Mouse (Mus musculus) T-helper 2 cell (primary cell): ENCODE measurements around the gene Trpm5.

Experiments
- in situ Hi-C: fragments of 300-600 bp; cut with MboI, MseI; formaldehyde crosslinking; loops from one replicate; pipeline ENCODE4 v1.15.1; 2025; ENCODE audit warnings: high pct_unique_total_duplicates

Gene Trpm5

DNA sequence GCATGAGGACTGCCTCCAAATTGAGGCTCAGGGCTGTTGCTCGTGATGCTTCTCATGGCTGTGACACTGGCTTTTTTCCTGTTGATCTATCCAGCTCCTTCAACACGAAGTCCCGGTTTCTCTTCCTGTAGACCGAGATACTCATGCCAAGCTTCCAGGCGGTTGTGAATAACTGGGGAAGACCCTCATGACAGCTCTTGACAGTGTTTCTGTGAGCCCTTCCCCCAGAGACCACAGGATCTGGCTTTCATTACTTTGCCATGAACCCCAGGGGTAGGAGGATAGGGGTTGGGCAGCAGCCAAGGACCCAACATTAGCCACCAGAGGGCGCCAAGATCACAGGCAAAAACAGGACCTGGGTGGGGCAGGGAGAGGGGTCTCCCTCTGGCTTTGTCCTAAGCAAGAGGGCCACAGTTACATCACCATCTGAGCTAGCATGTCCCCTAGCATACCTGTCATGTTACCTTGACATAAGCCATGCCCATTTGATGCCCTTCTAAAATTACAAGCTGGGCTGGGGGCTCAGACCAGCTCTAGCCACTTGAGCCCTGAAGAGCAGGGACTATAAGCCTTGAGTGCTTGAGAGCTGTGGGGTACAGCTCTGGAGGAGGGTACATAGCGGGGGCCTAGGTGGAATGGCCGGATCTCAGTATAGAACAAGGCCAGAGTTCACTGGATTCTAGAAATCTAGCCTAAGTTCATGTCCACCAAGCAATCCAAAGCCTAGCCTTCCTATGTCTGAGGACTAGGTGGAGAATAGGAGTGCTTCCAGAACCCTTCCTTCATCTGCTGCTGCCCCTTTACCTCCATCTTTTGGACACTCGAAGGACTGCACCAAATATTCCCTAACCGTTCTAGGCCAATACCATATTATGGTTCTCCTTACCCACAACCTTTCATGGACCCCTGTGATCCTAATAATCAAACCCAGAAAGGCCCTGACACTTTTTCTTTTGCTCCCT, at the start of gene Trpm5:
TSS of gene Trpm5 (minus strand) at position 51 of the 962 bp plus-strand sequence.
- in situ Hi-C loops: loop anchor here (5.0 kb wide), 1 partner anchor 208 kb away; no protein-coding TSS in a partner anchor

DNA sequence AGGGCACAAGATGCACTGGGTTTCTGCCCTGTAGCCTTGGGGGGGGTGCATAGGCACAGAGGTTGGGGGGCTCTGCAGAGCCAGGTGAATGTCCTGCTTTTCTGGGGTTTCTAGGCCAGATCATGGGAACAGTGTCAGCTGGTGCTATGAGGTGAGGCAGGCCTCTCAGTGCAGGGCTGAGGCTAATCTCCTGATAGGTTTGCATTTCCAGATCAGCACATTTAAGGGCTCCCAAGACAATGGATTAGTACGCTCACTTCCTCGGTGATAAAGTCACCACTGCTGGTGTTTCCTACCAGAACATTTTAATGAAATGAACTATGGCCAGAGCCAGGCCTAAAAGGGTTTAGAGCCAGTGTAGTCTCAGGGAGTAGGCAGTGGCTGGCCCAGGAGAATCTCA, 48.2 kb upstream of the Trpm5 start:
- in situ Hi-C loops: no loop called here

DNA sequence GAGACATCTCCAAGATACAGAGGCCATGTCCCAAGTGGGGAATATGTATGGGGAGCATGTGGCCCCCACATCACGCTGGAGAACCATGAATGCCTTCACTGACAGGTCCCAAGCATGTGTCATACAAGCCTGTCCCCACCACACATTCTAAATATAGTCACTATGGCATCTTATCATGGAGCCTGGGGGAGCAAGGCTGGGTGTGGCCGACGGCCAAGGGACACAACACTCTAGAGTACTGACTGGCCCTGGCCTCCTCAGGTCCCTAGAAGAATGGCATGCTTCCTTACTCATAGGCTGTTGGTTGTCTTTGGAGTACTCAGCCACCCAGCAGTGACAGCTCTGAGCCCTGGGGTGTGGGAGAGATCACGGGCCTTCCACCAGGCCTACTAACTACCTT, 45.5 kb upstream of the Trpm5 start:
- in situ Hi-C loops: no loop called here

GRCm38 (mm10) chr7:143138789-143139188, 44.3 kb upstream of the Trpm5 start:
- in situ Hi-C loops: no loop called here

DNA sequence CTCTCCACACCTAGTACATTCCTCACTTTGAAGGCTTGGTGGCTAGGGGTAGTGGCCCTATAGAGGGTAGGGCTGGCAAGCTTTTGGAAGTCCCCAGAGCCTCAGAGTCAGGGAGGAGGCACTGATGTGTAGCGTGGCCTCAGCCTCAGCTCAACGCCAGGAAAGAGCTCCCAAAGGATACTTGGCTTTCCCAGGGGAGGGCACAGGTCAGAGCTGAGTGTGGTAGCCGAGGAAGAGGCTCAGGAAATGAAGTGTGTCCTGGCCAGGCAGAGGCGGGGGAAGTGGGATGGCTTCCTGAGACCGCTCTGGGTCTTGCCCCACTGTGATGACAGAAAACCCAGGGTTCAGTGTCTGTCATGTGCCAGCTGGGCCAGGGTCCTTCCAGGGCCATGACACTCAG, 42.1 kb upstream of the Trpm5 start:
- in situ Hi-C loops: no loop called here

DNA sequence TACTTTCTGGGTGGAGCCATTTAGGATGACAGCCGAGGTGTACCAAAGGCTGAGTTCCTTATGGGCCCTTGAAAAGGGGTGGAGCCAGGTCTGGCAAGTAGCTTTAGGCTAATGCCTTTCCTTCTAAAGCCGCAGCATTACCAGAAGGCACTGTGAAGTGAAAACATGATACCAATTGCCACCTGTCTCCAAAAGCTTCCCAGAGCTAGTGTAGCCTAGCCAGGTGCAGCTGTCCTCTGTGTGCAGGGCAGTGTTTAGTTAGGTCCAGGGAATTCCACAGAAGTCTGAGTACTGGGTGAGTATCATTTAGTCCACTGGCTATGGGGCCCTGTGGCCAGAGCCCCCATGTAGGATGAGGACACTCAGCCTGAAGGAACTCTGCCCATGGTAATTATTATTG, 41.7 kb upstream of the Trpm5 start:
- in situ Hi-C loops: no loop called here

GRCm38 (mm10) chr7:143132815-143133214, 38.4 kb upstream of the Trpm5 start:
- in situ Hi-C loops: no loop called here

- in situ Hi-C loops: no loop called here
Measured at GRCm38 (mm10) chr7:143124902-143125301, 30.5 kb upstream of the Trpm5 start.

DNA sequence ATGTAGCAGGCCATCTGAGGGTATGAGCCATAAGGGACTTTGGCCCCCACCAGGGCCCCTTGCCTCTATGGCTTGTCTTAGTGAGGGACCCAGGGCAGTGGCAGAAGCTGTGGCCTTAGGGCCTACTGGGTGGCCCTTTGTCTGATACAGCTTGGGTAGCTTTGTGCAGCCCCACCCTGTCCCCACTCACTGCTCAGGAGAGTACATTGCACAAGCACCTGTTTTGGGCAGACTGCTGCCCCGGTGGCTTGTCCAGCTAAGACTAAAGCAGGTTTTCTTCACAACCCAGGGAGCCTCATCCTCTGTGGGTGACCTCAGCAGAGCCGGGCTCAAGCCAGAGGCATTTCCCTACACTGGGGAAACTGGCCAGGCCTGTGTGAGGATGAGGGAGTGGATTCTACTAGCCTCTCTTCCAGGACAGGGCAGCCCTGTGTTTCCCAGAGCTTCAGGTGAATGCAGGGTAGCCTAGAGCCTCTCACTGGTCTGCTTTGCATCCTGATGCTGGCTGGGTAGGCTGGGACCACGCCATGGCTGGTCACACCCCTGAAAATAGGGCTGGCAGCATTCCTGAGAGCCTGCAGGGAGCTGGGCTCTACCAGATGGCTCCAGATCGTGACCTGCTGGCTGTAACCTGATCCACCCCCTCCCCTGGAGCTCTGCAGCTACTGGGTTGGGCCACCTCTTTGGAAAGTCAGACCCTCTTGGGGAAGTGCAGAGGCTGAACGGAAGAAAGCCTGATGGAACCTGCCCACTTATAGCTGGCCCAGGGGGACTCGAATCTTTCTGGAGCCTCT, 29.6 kb upstream of the Trpm5 start:
- in situ Hi-C loops: no loop called here

GRCm38 (mm10) chr7:143122191-143122590, 27.7 kb upstream of the Trpm5 start:
- in situ Hi-C loops: no loop called here

GRCm38 (mm10) chr7:143119826-143120225, 25.4 kb upstream of the Trpm5 start:
- in situ Hi-C loops: no loop called here

GRCm38 (mm10) chr7:143119407-143119806, 25.0 kb upstream of the Trpm5 start:
- in situ Hi-C loops: no loop called here

DNA sequence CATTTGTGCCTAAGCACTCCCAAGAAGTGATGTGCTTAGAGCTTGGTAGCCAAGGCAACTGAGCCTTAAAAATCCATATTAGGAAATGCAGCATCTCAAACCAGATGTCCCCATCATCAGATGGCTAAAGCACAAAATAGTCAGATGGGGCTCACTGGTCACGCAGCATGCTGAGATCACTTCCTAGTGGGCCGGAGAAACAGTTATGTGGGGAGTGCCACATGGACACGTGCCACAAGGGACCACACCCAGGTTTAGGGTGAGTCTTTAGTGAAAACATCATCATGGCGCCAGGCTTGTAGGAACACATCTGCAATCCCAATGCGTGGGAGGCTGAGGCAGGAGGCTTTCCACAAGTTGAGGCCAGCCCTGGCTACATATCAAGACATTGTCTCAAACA, 22.1 kb upstream of the Trpm5 start:
- in situ Hi-C loops: no loop called here

GRCm38 (mm10) chr7:143114773-143115172, 20.3 kb upstream of the Trpm5 start:
- in situ Hi-C loops: no loop called here

DNA sequence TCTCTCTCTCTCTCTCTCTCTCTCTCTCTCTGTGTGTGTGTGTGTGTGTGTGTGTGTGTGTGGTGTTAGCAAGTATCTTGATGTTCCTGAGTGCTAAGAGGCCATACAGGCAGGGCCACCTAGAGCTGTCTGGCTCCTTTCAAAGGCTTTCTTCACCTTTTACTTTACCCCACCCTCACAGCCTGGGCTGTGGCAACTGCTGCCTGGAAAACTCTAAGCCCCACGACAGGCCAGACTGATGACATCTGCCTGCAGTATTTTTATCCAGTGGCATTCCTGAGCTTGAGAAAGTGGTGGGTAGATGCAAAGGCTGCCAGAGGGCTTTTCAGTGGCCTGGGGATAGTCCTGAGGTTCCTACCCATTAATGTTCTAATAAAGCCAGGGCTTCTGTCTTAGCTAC, 18.0 kb upstream of the Trpm5 start:
- in situ Hi-C loops: no loop called here

DNA sequence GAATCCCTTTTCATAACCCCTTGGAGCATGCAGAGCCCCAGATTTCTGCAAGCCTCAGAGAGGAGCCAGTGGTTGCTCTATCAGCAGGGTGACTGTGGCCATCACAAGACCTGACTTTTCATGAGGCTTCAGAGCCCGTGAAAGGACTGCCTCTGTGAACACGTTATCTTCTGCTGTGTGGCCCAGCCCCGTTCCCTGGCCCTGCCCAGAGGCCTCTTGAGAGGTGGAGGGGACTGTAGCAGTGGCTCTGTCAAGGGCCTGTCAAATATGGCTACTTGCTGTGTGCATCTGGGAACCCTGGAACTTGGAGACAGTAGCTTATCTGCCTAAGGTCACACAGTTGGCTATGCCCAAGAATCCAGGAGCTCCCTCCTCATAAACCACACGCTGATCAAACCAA, 17.3 kb upstream of the Trpm5 start:
- in situ Hi-C loops: no loop called here

DNA sequence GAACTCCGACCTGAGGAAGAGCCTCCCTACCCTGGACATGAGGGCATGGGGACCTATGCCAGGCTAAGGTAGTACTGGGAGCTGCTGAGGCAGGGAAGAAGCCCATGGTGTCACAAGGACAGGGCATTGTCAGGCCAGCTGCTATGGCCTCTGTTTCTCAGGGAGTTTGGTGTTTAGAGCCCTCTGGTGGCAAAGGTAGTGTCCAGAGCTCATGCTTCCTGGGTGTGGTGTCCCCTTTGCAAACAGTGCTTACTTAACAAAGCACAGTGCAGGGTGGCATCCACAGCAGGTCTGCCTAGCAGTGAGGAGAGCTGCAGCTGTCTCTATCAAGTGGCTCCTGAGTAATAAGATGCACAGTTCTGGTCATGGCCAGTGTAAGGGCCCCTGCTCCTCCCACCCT, 16.4 kb upstream of the Trpm5 start:
- in situ Hi-C loops: no loop called here

GRCm38 (mm10) chr7:143109696-143110095, 15.3 kb upstream of the Trpm5 start:
- in situ Hi-C loops: no loop called here

DNA sequence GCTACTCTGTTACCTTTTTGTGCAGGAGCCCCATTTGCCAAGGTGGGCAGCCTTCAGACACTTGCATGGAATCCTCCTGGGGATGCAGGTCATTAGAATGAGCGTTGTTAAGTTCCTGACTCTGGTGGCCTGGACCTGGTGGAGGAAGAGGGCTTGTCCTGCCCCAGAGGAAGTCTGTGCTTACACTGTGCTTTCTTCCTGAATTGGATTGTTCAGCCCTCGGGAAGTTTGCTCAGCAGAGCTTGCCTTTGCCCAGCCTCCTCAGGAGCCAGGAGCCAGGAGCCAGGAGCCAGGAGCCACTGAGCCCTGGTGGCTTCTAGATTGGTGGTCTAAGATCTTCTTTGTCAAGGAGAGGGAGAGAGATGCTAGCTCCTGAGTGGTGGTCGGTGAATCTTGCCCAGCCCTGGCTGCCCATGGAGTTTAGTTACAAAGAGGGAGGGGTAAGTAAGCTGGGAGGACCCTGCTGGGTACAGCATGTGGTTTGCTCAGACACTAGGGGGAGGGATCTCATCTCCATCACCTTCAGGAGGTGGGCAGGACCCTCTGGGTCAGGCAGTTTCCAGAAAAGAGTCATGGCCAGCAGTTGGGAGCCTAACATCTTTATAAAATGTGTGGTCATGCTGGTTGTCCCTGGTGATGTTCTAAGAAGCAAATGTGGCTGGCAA, 14.7 kb upstream of the Trpm5 start:
- in situ Hi-C loops: no loop called here

- in situ Hi-C loops: no loop called here
Measured at GRCm38 (mm10) chr7:143108200-143108599, 13.8 kb upstream of the Trpm5 start.

DNA sequence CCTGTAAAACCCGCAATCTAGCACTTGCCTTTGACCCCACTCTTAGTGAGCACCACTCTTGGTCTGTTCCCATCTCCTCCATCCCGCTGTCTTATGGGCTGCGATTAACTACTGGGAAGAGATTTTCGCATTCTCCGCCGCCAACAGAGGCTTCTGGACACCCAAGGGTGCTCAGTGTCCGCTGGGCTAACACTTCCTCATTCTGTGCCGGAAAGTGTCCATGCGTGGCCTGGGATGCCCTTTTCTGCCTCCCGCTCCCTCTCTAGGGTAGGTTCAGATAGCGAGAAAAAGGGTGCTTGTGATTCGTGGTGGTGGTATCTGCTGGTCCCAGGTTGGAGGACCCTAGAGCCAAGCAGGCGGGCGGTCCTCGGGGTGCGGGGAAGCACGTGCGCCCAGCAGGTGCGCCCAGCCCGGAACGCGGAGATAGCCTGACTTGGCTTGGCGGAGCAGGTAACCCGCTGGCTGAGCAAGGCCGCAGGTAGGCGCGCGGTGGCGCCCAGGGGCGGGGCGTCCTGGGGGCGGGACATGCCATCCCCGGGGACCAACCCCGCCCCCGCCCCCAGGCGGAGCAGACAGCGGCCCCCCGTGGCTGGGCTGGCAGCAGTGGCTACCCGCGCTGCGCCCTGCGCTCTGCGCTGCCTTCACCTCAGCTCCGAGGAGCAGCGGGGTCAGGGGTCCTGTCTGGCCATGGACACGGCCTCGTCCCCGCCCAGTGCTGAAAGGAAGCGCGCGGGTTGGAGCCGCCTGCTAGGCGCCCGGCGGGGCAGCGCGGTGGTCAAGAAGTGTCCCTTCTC, 12.4 kb upstream of the Trpm5 start:
- in situ Hi-C loops: no loop called here
